Mouse (Mus musculus): ENCODE measurements around the gene Meis3.
A peak's percentile ranks its signal among the peaks of the same experiment; 100 is the strongest.

Meis3 gene

GRCm38 (mm10) chr7:16160702-16161101 is 14.2 kb upstream of the Meis3 start:
- no peak for DNase-seq (ENCODE audit: low spot score)

GRCm38 (mm10) chr7:16161302-16161701 is 13.6 kb upstream of the Meis3 start:
- DNase-seq (ENCODE audit: low spot score) = no peak

- DNase-seq (ENCODE audit: low spot score) = no peak
These were observed 12.9 kb upstream of the Meis3 start for GRCm38 (mm10) chr7:16162036-16162435.

- no peak for DNase-seq (ENCODE audit: low spot score)
These were observed 2.7 kb upstream of the Meis3 start for GRCm38 (mm10) chr7:16172141-16172581.

- DNase-seq (ENCODE audit: low spot score) = no peak
These were observed 2.2 kb upstream of the Meis3 start for GRCm38 (mm10) chr7:16172586-16173140.

- DNase-seq (ENCODE audit: low spot score) = no peak
These were observed 1.7 kb upstream of the Meis3 start for GRCm38 (mm10) chr7:16173146-16173545.

GRCm38 (mm10) chr7:16175542-16175931 is 647 bp downstream of the Meis3 start:
- no peak for DNase-seq (ENCODE audit: low spot score)

- no peak for DNase-seq (ENCODE audit: low spot score)
These were observed 3.2 kb downstream of the Meis3 start for GRCm38 (mm10) chr7:16178114-16178513.

GRCm38 (mm10) chr7:16183663-16184062 is 8.8 kb downstream of the Meis3 start:
- no peak for DNase-seq (ENCODE audit: low spot score)

GRCm38 (mm10) chr7:16187494-16187893 is 12.6 kb downstream of the Meis3 start:
- no peak for DNase-seq (ENCODE audit: low spot score)

GRCm38 (mm10) chr7:16192315-16192714 is 17.4 kb downstream of the Meis3 start:
- peak; percentile 79 for DNase-seq (ENCODE audit: low spot score)

- no peak for DNase-seq (ENCODE audit: low spot score)
These were observed 18.8 kb downstream of the Meis3 start for GRCm38 (mm10) chr7:16193702-16194101.

GRCm38 (mm10) chr7:16196616-16197015 is 21.7 kb downstream of the Meis3 start:
- no peak for DNase-seq (ENCODE audit: low spot score)

- DNase-seq (ENCODE audit: low spot score) = no peak
These were observed 22.3 kb downstream of the Meis3 start for GRCm38 (mm10) chr7:16197166-16197565.

GRCm38 (mm10) chr7:16198540-16198939 is 23.6 kb downstream of the Meis3 start:
- DNase-seq (ENCODE audit: low spot score) = no peak

- DNase-seq (ENCODE audit: low spot score) = no peak
These were observed 26.2 kb downstream of the Meis3 start for GRCm38 (mm10) chr7:16201136-16201535.

- DNase-seq (ENCODE audit: low spot score) = no peak
These were observed 28.0 kb downstream of the Meis3 start for GRCm38 (mm10) chr7:16202756-16203504.

- no peak for DNase-seq (ENCODE audit: low spot score)
These were observed 28.6 kb downstream of the Meis3 start for GRCm38 (mm10) chr7:16203505-16203903.

GRCm38 (mm10) chr7:16204791-16205190 is 29.9 kb downstream of the Meis3 start:
- DNase-seq (ENCODE audit: low spot score) = no peak

- DNase-seq (ENCODE audit: low spot score) = no peak
These were observed 32.2 kb downstream of the Meis3 start for GRCm38 (mm10) chr7:16207076-16207475.

- DNase-seq (ENCODE audit: low spot score) = peak; percentile 22
These were observed 32.6 kb downstream of the Meis3 start for GRCm38 (mm10) chr7:16207496-16207895.

GRCm38 (mm10) chr7:16208781-16209665 is 34.1 kb downstream of the Meis3 start:
- DNase-seq (ENCODE audit: low spot score) = no peak

GRCm38 (mm10) chr7:16210862-16211365 is 36.0 kb downstream of the Meis3 start:
- DNase-seq (ENCODE audit: low spot score) = no peak

Data from MN1 (cell line).